Mouse (Mus musculus) limb, embryonic 13.5 days (tissue): Measurements from ENCODE around the gene Cdk6. TPM values are rescaled to one million over a fixed set of nuclear protein-coding genes. Genes with fewer than 3 reads are reported as not detected.
"Not testable (repeated sequence)": the region's sequence is repeated elsewhere in the genome, so short reads cannot be mapped to it uniquely, and the experiment has no call there.

Experiments
- ATAC-seq: fragments of 200-750 bp; cut with Nextera tagmentation; 2 replicates; pipeline ENCODE4 v1.8.0; 2017; ENCODE audit warnings: low read depth, moderate number of reproducible peaks, moderate TSS enrichment; ENCODE audit not compliant: low FRiP score
- H3K27ac ChIP-seq: fragments of 300-500 bp; sonication (generic); 2 replicates; pipeline ENCODE4 v1.5.1; 2015; ENCODE audit warnings: inconsistent platforms, mild to moderate bottlenecking, moderate library complexity
- H3K27me3 ChIP-seq: fragments of 300-500 bp; sonication (generic); 2 replicates; pipeline ENCODE4 v1.6.1; 2015; ENCODE audit warnings: mild to moderate bottlenecking, inconsistent platforms
- H3K36me3 ChIP-seq: fragments of 300-500 bp; sonication (generic); 2 replicates; pipeline ENCODE4 v1.6.1; 2015; ENCODE audit warnings: inconsistent platforms, mild to moderate bottlenecking, moderate library complexity
- H3K4me1 ChIP-seq: fragments of 300-500 bp; sonication (generic); 2 replicates; pipeline ENCODE4 v1.6.1; 2015; ENCODE audit warnings: inconsistent platforms
- H3K4me2 ChIP-seq: fragments of 300-500 bp; sonication (generic); replicated peaks from 2 replicates; pipeline ENCODE4 v1.6.1; 2015; ENCODE audit warnings: inconsistent platforms, mild to moderate bottlenecking, moderate library complexity
- H3K4me3 ChIP-seq: fragments of 300-500 bp; sonication (generic); 2 replicates; pipeline ENCODE4 v1.5.1; 2015; ENCODE audit warnings: moderate library complexity, mild to moderate bottlenecking, inconsistent platforms
- H3K9ac ChIP-seq: fragments of 300-500 bp; sonication (generic); 2 replicates; pipeline ENCODE4 v1.6.1; 2015; ENCODE audit warnings: mild to moderate bottlenecking, inconsistent platforms
- H3K9me3 ChIP-seq: fragments of 300-500 bp; sonication (generic); 2 replicates; pipeline ENCODE4 v1.6.1; 2016; ENCODE audit warnings: inconsistent platforms
- WGBS: fragments of 180-500 bp; shearing (Covaris S2); methylation state at CpG from one replicate; pipeline ENCODE4 v1.1.7; 2015; 5-methylcytosine and 5-hydroxymethylcytosine counted together
- polyA plus RNA-seq: library from polyadenylated mRNA; unstranded; fragments of >200 nt; fragmentation: Nextera tagmentation; extraction: Ambion mirVana; gene quantifications from 2 replicates; pipeline ENCODE4 v1.2.1, GENCODE M21; 2015

Cdk6 gene
- polyA plus RNA-seq, 1 experiment from 2014 or later = 27.7 TPM

DNA sequence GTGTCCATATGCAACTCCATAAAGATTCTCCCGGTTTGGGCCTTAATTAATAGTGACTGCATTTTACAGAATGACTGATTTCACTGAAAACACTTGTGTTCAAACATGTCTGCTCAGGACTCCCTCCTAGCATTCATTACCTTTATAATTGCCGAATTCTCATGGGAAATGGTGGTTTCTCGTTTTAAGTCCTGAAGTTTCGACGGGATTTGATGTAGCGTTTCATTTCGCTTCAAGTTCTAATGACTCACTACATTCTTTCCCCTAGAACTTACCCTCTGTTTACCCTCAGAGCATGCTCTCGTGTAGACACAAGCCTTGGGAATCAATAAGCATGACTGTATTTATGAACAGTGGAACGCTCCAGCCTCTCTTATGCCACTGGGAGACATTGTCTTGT lies 66.6 kb downstream of the Cdk6 start:
- Histone ChIP-seq H3K27me3 (no peaks in the 10 kb centered on the region), H3K9ac (no peak overlapping the region), H3K27ac (no peak overlapping the region), H3K36me3 (no peaks in the 10 kb centered on the region), H3K4me2 (no peak overlapping the region), H3K4me1 (peaks cover 27% of the 10 kb centered on the region), H3K4me3 (no peak overlapping the region), H3K9me3 (no peaks in the 10 kb centered on the region)
- no peak for ATAC-seq
- WGBS = 54% methylated on average over 9 of the region's 9 CpGs

DNA sequence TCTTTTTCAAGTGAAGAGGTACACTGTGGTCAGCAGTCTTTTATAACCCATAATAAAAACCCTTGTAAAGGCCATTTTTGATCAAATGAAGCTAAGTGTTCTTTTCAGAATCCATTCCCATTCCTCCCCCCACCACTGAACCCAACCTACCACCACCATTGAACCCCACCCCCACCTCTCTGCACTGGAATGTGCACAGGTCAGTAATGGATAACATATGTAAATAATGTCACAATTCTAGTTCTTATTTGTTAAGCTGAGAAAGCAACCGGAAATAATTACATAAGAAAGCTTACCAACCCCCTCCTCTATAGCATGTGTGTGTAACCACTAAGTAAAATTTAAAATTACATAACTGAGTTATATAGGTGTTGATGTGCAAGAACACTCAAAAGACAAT lies 76.9 kb downstream of the Cdk6 start:
- not testable (repeated sequence) for H3K27me3 ChIP-seq, H3K4me1 ChIP-seq, H3K4me3 ChIP-seq, H3K27ac ChIP-seq, ATAC-seq, H3K9ac ChIP-seq, H3K9me3 ChIP-seq, H3K36me3 ChIP-seq, H3K4me2 ChIP-seq
- WGBS = 30% methylated on average over 1 of the region's 1 CpGs

DNA sequence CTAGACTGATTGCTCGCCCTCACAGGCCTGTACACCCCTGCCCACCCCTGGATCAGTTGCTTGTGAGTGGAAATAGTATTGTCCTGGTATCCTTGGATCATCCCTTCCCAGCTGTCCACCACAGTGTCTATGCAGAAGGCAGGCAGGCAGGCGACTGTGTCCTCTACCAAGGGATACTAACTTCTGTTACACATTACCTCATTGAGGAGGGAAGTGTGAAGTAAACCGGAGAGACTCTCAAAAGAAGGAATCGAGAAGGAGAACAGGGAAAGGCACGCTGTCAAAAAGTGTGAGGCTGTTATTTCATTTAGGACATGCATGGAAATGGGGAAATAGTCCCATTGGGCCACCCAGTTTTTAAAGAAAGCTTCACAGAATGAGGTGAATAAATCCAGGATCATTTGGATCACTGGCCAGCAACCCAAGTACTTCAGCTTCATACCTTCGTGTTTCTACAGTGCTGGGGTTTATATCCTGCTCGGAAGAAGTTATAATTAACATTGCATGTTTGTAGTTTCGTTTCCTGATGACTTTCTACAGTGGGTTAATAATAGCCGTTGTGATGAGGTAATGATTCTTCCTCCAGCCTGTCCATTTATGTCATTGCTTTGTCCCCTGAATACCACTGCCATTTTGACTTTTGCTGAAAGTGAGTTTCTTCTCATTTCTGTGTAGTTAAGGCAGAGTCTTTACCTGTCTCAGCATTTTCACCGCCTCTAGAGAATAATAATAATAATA lies 79.0 kb downstream of the Cdk6 start:
- Histone ChIP-seq H3K36me3 (no peaks in the 10 kb centered on the region), H3K4me1 (0 out of 2 replicates have a peak, but pooled peaks cover 4% of the 10 kb centered on the region), H3K4me2 (no peak overlapping the region), H3K9me3 (no peaks in the 10 kb centered on the region), H3K4me3 (no peak overlapping the region), H3K27ac (no peak overlapping the region), H3K27me3 (no peaks in the 10 kb centered on the region), H3K9ac (no peak overlapping the region)
- WGBS = 66% methylated on average over 10 of the region's 10 CpGs
- ATAC-seq = no peak

DNA sequence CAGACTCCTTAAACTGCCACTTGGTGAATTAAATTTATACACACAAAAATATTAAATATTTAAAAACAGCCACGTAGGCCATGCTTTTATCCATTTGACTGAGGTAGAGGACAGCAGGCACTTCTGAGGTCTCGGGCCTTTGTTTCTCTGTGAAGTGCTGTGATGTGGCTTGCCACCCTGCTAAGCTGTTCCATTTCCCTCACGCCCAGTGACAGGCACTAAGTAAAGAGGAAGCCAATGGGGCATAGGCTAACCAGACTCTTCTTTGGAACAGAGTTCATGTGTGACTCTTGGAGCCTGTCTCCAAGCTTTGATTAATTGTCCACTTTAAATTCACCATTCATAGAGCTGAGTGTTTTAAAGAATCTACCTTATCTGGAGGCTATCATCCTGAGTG lies 79.5 kb downstream of the Cdk6 start:
- Histone ChIP-seq H3K9me3 (no peaks in the 10 kb centered on the region), H3K36me3 (no peaks in the 10 kb centered on the region), H3K4me3 (no peak overlapping the region), H3K9ac (no peak overlapping the region), H3K27me3 (no peaks in the 10 kb centered on the region), H3K27ac (no peak overlapping the region), H3K4me1 (0 out of 2 replicates have a peak, but pooled peaks cover 4% of the 10 kb centered on the region), H3K4me2 (no peak overlapping the region)
- ATAC-seq = no peak
- 85% methylated on average over 3 of the region's 3 CpGs for WGBS

DNA sequence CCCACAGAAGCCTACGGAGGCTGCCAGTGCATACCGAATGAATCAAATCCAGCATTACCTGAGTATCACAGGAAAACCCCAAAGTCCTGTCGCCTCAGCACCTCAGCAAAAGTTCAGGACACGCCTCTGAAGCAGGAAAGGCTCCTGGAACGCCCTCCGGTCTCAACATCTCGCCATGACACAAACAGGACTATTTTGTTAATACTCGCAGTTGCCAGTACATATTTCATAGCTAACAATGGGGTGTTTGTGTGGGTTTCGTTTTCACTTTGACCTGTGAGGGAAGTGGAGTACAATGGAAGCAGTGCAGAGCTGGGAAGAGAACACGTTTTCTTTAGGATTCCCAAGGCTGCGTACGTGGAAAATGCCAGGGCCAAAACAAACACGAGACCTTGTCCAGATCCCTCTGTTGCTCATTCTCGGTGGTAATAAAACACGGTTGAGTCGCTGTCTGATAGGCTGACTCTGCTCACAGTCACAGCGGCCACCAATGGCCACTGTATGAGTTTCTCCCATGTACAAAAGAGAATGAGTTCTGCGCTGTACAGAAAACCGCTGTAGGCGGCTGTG lies 91.9 kb downstream of the Cdk6 start:
- H3K27ac ChIP-seq, H3K36me3 ChIP-seq, ATAC-seq, H3K27me3 ChIP-seq, H3K4me3 ChIP-seq, H3K4me2 ChIP-seq, H3K4me1 ChIP-seq, H3K9ac ChIP-seq, H3K9me3 ChIP-seq: not testable (repeated sequence)
- WGBS = 64% methylated on average over 20 of the region's 20 CpGs

DNA sequence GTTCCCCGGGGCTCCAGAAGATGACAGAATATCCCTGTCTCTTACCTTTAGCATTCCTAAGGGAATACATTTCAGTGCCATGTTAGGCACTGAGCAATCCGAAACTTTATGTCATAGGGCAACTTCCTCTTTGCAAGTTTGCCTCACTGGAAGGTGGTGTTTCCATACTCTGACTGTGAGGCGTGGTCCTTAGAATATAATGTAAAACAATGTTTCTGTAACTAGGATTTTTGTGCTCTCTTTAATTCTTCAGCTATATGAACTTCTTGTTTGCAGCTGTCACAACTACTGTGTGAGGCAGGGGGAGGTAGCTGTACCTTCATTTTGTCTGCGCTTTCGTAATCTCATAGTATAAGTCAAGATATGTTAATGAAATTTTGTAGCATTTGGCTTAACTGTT lies 92.8 kb downstream of the Cdk6 start:
- not testable (repeated sequence) for H3K4me2 ChIP-seq, H3K9me3 ChIP-seq, H3K27ac ChIP-seq, H3K27me3 ChIP-seq, ATAC-seq, H3K4me1 ChIP-seq, H3K4me3 ChIP-seq, H3K36me3 ChIP-seq, H3K9ac ChIP-seq
- 92% methylated on average over 5 of the region's 5 CpGs for WGBS

DNA sequence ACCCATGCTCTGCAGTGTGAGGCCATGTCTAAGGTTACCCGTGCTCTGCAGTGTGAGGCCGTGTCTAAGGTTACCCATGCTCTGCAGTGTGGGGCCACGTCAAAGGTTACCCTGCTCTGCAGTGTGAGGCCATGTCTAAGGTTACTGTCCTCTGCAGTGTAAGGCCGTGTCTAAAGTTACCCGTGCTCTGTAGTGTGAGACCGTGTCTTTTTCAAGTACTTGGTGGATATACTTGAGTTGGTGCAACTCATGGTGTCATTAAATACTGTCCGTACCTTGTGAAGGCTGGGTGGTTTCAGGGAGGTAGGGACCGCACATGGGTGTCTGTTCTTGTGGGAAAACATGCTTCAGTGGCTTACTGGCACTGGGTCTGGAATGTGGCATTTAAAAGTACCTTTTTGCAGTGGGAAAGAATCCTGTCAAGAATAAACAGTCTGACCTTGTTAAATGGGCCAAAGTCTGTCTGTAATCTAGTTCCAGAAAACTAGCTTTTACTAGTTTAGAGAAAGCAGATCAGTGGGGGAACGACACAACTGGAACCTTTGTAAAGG lies 97.2 kb downstream of the Cdk6 start:
- H3K36me3 ChIP-seq, H3K9ac ChIP-seq, H3K27ac ChIP-seq, ATAC-seq, H3K4me1 ChIP-seq, H3K27me3 ChIP-seq, H3K9me3 ChIP-seq, H3K4me2 ChIP-seq, H3K4me3 ChIP-seq: not testable (repeated sequence)
- WGBS = 77% methylated on average over 9 of the region's 9 CpGs

DNA sequence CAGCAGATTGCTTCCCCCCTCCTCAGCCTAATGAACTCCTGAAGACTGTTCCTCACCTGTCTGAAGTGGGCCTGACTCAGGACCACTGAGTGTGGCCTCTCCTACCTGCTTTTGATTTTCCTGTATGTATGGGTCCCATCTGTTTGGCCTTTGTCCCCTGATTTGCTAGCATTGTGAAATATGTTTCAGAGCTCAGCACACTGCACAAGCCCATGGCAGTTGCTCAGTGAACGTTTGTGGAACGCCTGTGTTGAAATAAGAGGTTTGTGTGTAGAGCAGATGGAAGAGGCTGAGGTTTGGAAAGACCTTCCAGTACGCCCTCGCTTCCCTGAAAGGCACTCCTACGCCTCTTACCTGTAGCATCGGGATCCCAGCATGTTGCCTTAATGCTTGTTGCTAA lies 98.1 kb downstream of the Cdk6 start:
- not testable (repeated sequence) for H3K27me3 ChIP-seq, ATAC-seq
- WGBS = 78% methylated on average over 6 of the region's 6 CpGs

DNA sequence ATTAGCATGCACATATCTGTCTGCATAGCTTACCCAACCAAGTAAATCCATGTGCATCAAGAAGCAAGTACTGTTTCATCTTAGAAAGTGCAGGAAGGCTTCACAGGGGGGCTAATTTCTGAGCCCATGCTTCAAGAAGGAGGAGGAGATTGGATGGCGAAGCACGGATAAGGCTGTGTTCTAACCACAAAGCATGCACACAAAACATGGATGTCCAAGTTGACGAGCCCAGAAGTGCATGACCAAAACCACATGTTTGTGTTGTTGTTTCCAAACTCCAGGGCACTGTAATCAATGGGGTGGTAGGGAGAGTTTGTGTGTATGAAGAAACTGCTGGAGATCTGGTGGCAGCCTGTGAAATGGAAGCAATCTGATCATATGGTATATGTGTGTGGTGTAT lies 101.2 kb downstream of the Cdk6 start:
- not testable (repeated sequence) for H3K9me3 ChIP-seq, H3K9ac ChIP-seq, ATAC-seq, H3K36me3 ChIP-seq, H3K27me3 ChIP-seq, H3K4me1 ChIP-seq, H3K4me2 ChIP-seq, H3K4me3 ChIP-seq, H3K27ac ChIP-seq
- WGBS = 53% methylated on average over 3 of the region's 3 CpGs

More for the DNA sequence above, 98.1 kb downstream of the Cdk6 start:
- H3K4me3 ChIP-seq, H3K4me2 ChIP-seq, H3K9ac ChIP-seq, H3K4me1 ChIP-seq, H3K27ac ChIP-seq, H3K36me3 ChIP-seq, H3K9me3 ChIP-seq: not testable (repeated sequence)

DNA sequence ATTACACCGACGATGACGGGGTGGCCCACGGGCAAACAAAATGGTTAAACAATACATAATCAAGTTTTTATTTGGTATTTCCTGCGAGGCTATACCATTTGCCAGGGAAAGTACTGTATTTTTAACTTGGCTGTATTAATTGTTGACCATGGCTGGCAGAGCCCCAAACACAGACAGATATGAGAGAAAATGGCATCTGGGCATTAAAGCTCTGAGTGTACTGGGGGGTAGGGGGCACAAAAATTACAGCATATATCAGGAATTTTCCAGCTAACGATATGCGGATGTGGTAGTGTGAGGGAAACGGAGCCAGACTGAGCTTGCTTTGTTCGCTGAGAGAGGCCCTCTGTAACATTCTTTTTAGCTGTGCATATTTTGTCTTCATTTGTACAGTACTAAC lies 109.9 kb downstream of the Cdk6 start:
- H3K27ac ChIP-seq, H3K36me3 ChIP-seq, ATAC-seq, H3K4me2 ChIP-seq, H3K4me3 ChIP-seq, H3K9me3 ChIP-seq, H3K9ac ChIP-seq, H3K27me3 ChIP-seq: not testable (repeated sequence)
- peaks cover 17% of the 10 kb centered on the region for H3K4me1 ChIP-seq
- WGBS = 31% methylated on average over 9 of the region's 9 CpGs

DNA sequence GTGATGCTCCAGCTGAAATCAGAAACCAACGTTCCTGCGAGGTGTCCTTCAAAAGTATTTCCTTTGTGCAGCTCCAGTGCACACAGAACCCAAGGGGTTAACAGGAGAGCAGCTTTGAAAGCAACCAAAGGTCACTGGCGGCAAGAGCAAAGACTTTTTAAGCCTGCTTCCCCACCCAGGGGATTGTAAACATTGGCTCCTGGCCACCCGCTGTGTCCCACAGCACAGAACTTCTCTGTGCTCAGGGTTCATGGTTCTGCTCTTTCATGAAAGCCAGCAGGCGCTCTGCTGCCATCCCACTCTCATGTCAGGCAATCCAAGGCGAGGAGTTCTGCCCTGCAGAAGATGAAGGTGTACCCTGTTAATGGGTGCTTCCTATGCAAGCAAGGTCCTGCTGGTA lies 112.7 kb downstream of the Cdk6 start:
- ATAC-seq, H3K27ac ChIP-seq, H3K4me2 ChIP-seq, H3K4me3 ChIP-seq, H3K36me3 ChIP-seq, H3K9me3 ChIP-seq, H3K27me3 ChIP-seq, H3K9ac ChIP-seq: not testable (repeated sequence)
- H3K4me1 ChIP-seq = peaks cover 17% of the 10 kb centered on the region
- 7% methylated on average over 6 of the region's 6 CpGs for WGBS

DNA sequence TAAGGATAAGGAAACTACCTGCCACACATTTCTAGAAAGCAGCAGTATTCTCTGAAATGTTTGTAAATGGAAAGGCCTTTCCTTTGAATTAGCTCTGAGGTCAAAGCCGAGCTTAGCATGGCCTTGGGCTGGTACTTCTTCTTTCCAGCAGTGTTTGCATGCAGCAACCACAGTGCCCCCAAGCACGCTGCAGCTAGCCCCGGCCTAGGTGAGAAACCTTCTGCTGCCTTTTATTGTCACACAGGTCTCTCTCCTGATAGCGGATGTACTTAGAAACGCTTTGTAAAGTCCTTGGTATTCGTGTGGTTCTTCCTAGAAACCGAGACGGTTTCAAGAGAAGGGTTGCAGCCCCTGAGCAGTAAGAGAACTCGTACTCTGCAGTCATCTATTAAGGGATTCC lies 119.6 kb downstream of the Cdk6 start:
- Histone ChIP-seq H3K27ac (no peak overlapping the region), H3K9me3 (no peaks in the 10 kb centered on the region), H3K36me3 (no peaks in the 10 kb centered on the region), H3K9ac (no peak overlapping the region), H3K4me3 (no peak overlapping the region), H3K4me1 (peaks cover 10% of the 10 kb centered on the region), H3K4me2 (no peak overlapping the region), H3K27me3 (no peaks in the 10 kb centered on the region)
- no peak for ATAC-seq
- 76% methylated on average over 9 of the region's 9 CpGs for WGBS

DNA sequence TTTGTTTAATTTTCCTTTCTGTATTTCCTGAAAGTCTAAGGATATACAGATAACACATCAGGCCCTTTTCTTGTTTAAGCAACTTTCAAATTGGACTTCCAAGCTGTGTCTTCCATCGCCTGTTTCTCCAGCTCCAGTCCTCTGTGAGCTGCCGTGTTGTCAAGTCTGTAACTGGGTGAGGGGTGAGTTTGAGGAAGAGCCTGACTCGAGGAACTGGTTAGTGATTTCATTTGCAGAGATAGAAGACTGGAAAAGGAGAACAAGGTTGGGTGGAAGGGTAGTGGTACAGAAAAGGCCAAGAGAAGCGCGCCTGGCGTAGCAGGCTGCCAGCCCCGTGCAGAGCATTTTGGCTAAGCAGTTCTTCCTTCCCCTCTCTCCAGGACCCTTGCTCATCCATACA lies 120.1 kb downstream of the Cdk6 start:
- WGBS = 82% methylated on average over 7 of the region's 7 CpGs
- Histone ChIP-seq H3K27me3 (no peaks in the 10 kb centered on the region), H3K4me1 (peaks cover 15% of the 10 kb centered on the region), H3K9ac (no peak overlapping the region), H3K4me3 (no peak overlapping the region), H3K36me3 (no peaks in the 10 kb centered on the region), H3K27ac (no peak overlapping the region), H3K9me3 (no peaks in the 10 kb centered on the region), H3K4me2 (no peak overlapping the region)
- no peak for ATAC-seq
